Mouse (Mus musculus) T-helper 1 cell (primary cell): ENCODE measurements around the gene Rnf123.
"Not testable (repeated sequence)": the region's sequence is repeated elsewhere in the genome, so short reads cannot be mapped to it uniquely, and the experiment has no call there.

Experiments
- in situ Hi-C: fragments of 300-600 bp; cut with MboI, MseI; formaldehyde crosslinking; loops from one replicate; pipeline ENCODE4 v1.15.1; 2025; ENCODE audit warnings: high pct_unique_total_duplicates

Rnf123 gene

GRCm38 (mm10) chr9:108044751-108045492 is 38.2 kb downstream of the Rnf123 start:
- in situ Hi-C loops: loop anchor here (10.0 kb wide), 1 partner anchor 1260 kb away; the partner anchor contains the start of gene Rad54l2

- in situ Hi-C loops: no loop called here
Observed at GRCm38 (mm10) chr9:108035331-108036156, 47.6 kb downstream of the Rnf123 start.

- in situ Hi-C loops: no loop called here
Observed at GRCm38 (mm10) chr9:108032126-108032525, 51.0 kb downstream of the Rnf123 start.

GRCm38 (mm10) chr9:108027867-108028266 is 55.3 kb downstream of the Rnf123 start:
- in situ Hi-C loops: no loop called here

- in situ Hi-C loops: no loop called here
Observed at GRCm38 (mm10) chr9:108026584-108026983, 56.6 kb downstream of the Rnf123 start.

GRCm38 (mm10) chr9:108023216-108023615 is 59.9 kb downstream of the Rnf123 start:
- in situ Hi-C loops: no loop called here

GRCm38 (mm10) chr9:108020741-108021140 is 62.4 kb downstream of the Rnf123 start:
- in situ Hi-C loops: no loop called here

- in situ Hi-C loops: loop anchor here (5.0 kb wide), 1 partner anchor 40 kb away; no protein-coding TSS in a partner anchor
Observed at GRCm38 (mm10) chr9:108017127-108017526, 66.0 kb downstream of the Rnf123 start.

GRCm38 (mm10) chr9:108013577-108013976 is 69.6 kb downstream of the Rnf123 start:
- in situ Hi-C loops: not testable (repeated sequence)

- in situ Hi-C loops: no loop called here
Observed at GRCm38 (mm10) chr9:108010385-108010784, 72.8 kb downstream of the Rnf123 start.

GRCm38 (mm10) chr9:108008041-108008440 is 75.1 kb downstream of the Rnf123 start:
- in situ Hi-C loops: no loop called here

GRCm38 (mm10) chr9:108003531-108003890 is 79.6 kb downstream of the Rnf123 start:
- in situ Hi-C loops: no loop called here

- in situ Hi-C loops: no loop called here
Observed at GRCm38 (mm10) chr9:108002778-108003530, 80.2 kb downstream of the Rnf123 start.

GRCm38 (mm10) chr9:108001922-108002770 is 81.0 kb downstream of the Rnf123 start, which contains the start of gene Ip6k1:
Gene Ip6k1, plus strand, starts transcription at chr9:108002501.
- in situ Hi-C loops: no loop called here
